Mouse (Mus musculus) liver, adult 2 months (tissue): Measurements from ENCODE around the gene Cdkn2aip. TPM values are rescaled to one million over a fixed set of nuclear protein-coding genes. Genes with fewer than 3 reads are reported as not detected.

ENCODE experiments used
- DNase-seq: peaks from one replicate; pipeline ENCODE4 v3.0.0-alpha.2; 2011; ENCODE audit warnings: low read depth, low spot score; ENCODE audit errors: extremely low read depth
- H3K27ac ChIP-seq: fragments of 200-500 bp; replicated peaks from 2 replicates; pipeline ENCODE4 v1.5.1; 2012; ENCODE audit warnings: low read depth, mild to moderate bottlenecking, control low read depth, inconsistent platforms, low read length; ENCODE audit not compliant: insufficient read depth
- H3K27me3 ChIP-seq: fragments of 200-500 bp; 2 replicates; pipeline ENCODE4 v1.6.1; 2012; ENCODE audit warnings: mild to moderate bottlenecking, moderate library complexity, low read length, inconsistent platforms; ENCODE audit not compliant: control insufficient read depth, insufficient read depth
- H3K36me3 ChIP-seq: fragments of 200-500 bp; 2 replicates; pipeline ENCODE4 v1.6.1; 2012; ENCODE audit warnings: low read length, inconsistent platforms; ENCODE audit not compliant: control insufficient read depth, insufficient read depth
- H3K4me1 ChIP-seq: fragments of 200-500 bp; 2 replicates; pipeline ENCODE4 v1.6.1; 2011; ENCODE audit warnings: low read length; ENCODE audit not compliant: control insufficient read depth, insufficient read depth
- H3K4me3 ChIP-seq: fragments of 200-500 bp; 2 replicates; pipeline ENCODE4 v1.5.1; 2011; ENCODE audit warnings: low read depth, mild to moderate bottlenecking, control low read depth, low read length, moderate library complexity; ENCODE audit not compliant: insufficient read depth
- H3K79me2 ChIP-seq: fragments of 200-500 bp; 2 replicates; pipeline ENCODE4 v1.6.1; 2012; ENCODE audit warnings: inconsistent platforms, mild to moderate bottlenecking, low read length, moderate library complexity; ENCODE audit not compliant: control insufficient read depth, insufficient read depth
- H3K9ac ChIP-seq: fragments of 200-500 bp; 2 replicates; pipeline ENCODE4 v1.6.1; 2012; ENCODE audit warnings: low read depth, mild to moderate bottlenecking, control low read depth, inconsistent platforms, low read length
- CTCF ChIP-seq: fragments of 200-500 bp; IDR thresholded peaks from 2 replicates; pipeline ENCODE4 v1.5.1; 2011; ENCODE audit warnings: low read depth, low read length, control low read depth
- POLR2A ChIP-seq: fragments of 200-500 bp; IDR thresholded peaks from 2 replicates; pipeline ENCODE4 v1.6.1; 2011; ENCODE audit warnings: low read length, control low read depth; ENCODE audit not compliant: insufficient read depth; ENCODE audit errors: extremely low read depth
- WGBS: fragments of 180-500 bp; shearing (Covaris S2); methylation state at CpG from one replicate; pipeline ENCODE4 v1.1.7; 2018; 5-methylcytosine and 5-hydroxymethylcytosine counted together
- polyA plus RNA-seq: library from polyadenylated mRNA; depleted of rRNA; stranded (reverse); fragments of >200 nt; gene quantifications from 2 replicates; pipeline ENCODE4 v1.2.3, GENCODE M21; 2012; rRNA removed
- total RNA-seq: library from RNA; depleted of rRNA; stranded (reverse); fragments of >200 nt; gene quantifications from 2 replicates; pipeline ENCODE4 v1.2.3, GENCODE M21; 2014; rRNA removed

Cdkn2aip gene
- 12.1 and 15.0 TPM in 2 replicates for total RNA-seq
- polyA plus RNA-seq: 7.3 and 8.3 TPM in 2 replicates

- peak; percentile 81 for DNase-seq
- Histone ChIP-seq H3K4me1 (peaks cover 11% of the 10 kb centered on the region), H3K79me2 (peaks cover 12% of the 10 kb centered on the region; the same call in 1 of the 2 replicates), H3K36me3 (peaks cover 14% of the 10 kb centered on the region), H3K4me3 (peak within 1 kb of the TSS; percentile 97), H3K27ac (peak within 1 kb of the TSS; percentile 93), H3K9ac (peak within 1 kb of the TSS; percentile 96), H3K27me3 (no peaks in the 10 kb centered on the region)
- under 1% methylated on average over 114 of the region's 114 CpGs for WGBS
- no peak for TF ChIP-seq CTCF
- peak; percentile 94 for TF ChIP-seq POLR2A
These were observed at the start of gene Cdkn2aip for GRCm38 (mm10) chr8:47713761-47714745. Gene Cdkn2aip, minus strand, starts transcription at chr8:47713932.

DNA sequence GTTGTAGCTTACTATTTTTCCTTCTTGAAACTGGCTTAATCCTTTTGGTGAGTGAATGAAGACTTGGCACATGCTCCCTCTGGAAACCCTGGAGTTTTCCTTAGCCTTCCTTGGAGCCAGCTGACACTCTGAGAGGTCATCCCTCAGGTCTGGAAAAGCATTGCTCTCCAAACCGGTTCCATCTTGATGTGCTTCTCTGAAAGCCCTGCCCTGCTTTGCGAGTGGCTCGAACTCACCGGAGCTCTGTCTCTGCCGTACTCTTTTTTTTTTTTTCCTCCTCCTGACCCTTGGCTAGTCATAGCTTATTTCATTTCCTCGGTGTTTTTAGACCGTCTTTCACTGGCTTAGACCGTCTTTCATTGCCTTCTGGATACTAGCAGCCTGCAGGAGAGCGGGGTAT, 49.5 kb upstream of the Cdkn2aip start:
- no peaks in the 10 kb centered on the region for H3K79me2 ChIP-seq
- no peak overlapping the region for H3K9ac ChIP-seq
- no peaks in the 10 kb centered on the region for H3K4me1 ChIP-seq
- H3K27me3 ChIP-seq: no peaks in the 10 kb centered on the region; the same call in 1 of the 2 replicates
- no peak overlapping the region for H3K4me3 ChIP-seq
- H3K36me3 ChIP-seq: no peaks in the 10 kb centered on the region
- no peak overlapping the region for H3K27ac ChIP-seq
- 54% methylated on average over 9 of the region's 9 CpGs for WGBS
- DNase-seq: no peak
- TF ChIP-seq CTCF (no peak), POLR2A (no peak)

DNA sequence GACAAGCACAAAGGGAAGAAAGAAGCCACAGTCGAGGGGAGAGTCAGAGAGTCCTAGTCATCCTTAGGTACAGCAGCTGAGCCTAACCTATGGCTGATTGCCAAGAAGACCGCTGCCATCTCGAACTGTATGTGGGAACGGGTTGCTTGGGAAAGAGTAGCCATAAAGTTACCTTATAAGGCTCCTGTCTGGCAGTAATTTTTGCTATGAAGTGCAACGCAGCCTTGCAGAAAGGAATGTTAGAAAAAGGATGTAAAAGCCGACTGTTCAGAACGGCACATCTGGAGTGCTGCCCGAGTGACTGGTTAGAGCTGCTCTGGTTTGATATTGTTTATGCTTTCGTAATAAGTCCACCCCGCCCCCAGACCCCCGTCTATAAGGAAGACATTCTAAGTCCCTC, 47.0 kb upstream of the Cdkn2aip start:
- Histone ChIP-seq H3K4me3 (no peak overlapping the region), H3K27ac (no peak overlapping the region), H3K79me2 (no peaks in the 10 kb centered on the region), H3K27me3 (no peaks in the 10 kb centered on the region; the same call in 1 of the 2 replicates), H3K9ac (no peak overlapping the region), H3K4me1 (no peaks in the 10 kb centered on the region), H3K36me3 (no peaks in the 10 kb centered on the region)
- DNase-seq: no peak
- TF ChIP-seq POLR2A (no peak), CTCF (no peak)
- WGBS: 66% methylated on average over 11 of the region's 11 CpGs

DNA sequence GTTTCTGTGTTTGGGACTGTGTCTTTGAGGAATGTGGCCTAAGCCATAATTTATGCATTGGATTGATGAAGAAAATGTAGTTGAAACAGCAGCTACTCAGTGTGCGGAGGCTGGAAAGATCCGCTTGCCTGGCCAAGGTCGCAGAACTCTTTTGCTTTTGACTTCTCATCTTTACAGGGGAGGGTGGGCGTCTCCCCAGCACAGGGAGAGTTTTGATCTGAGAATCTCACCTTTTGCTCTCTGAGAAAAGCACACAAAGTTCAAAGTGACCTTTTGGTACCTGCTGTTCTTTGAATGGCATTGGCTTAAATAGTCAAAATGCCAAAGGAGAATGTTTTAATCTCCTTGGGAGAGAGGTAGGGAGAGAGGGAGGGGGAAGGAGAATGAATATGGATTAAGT, 46.5 kb upstream of the Cdkn2aip start:
- no peaks in the 10 kb centered on the region for H3K36me3 ChIP-seq
- 61% methylated on average over 4 of the region's 4 CpGs for WGBS
- DNase-seq: no peak

DNA sequence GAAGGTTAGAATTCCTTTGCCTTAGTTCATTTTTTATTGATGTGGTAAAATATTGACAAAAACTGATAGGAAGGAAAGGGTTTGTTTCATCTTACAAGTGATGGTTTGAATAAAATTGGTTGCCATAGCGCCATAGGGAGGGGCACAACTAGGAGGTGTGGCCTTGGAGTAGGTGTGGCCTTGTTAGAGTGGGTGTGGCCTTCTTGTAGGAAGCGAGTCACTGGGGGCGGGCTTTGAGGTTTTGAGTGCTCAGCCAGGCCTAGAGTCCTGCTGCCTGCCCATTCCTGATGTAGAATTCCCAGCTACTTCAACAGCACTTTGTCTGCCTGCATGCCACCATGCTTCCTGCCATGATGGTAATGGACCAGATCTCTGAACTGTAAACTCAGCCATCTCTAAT, 39.4 kb upstream of the Cdkn2aip start:
- Histone ChIP-seq H3K27ac (no peak overlapping the region), H3K36me3 (no peaks in the 10 kb centered on the region), H3K27me3 (no peaks in the 10 kb centered on the region), H3K4me1 (no peaks in the 10 kb centered on the region), H3K4me3 (no peak overlapping the region), H3K9ac (no peak overlapping the region), H3K79me2 (no peaks in the 10 kb centered on the region)
- TF ChIP-seq CTCF (no peak), POLR2A (no peak)
- DNase-seq: no peak
- 96% methylated on average over 3 of the region's 3 CpGs for WGBS

More for the DNA sequence above, 46.5 kb upstream of the Cdkn2aip start:
- Histone ChIP-seq H3K4me1 (no peaks in the 10 kb centered on the region), H3K27me3 (no peaks in the 10 kb centered on the region; the same call in 1 of the 2 replicates), H3K9ac (no peak overlapping the region), H3K4me3 (no peak overlapping the region), H3K79me2 (no peaks in the 10 kb centered on the region), H3K27ac (no peak overlapping the region)
- no peak for TF ChIP-seq POLR2A

- Histone ChIP-seq H3K27me3 (no peaks in the 10 kb centered on the region), H3K27ac (no peak overlapping the region), H3K4me1 (no peaks in the 10 kb centered on the region), H3K9ac (no peak overlapping the region), H3K4me3 (no peak overlapping the region), H3K36me3 (no peaks in the 10 kb centered on the region), H3K79me2 (no peaks in the 10 kb centered on the region)
- no peak for DNase-seq
- peak; percentile 36; the same call in 1 of the 2 replicates for TF ChIP-seq CTCF
- no peak for TF ChIP-seq POLR2A
- WGBS: 54% methylated on average over 14 of the region's 14 CpGs
These were observed 36.4 kb upstream of the Cdkn2aip start for GRCm38 (mm10) chr8:47750096-47750495.
